Mouse (Mus musculus): Measurements from ENCODE around the gene Wdr20. TPM values are rescaled to one million over a fixed set of nuclear protein-coding genes. Genes with fewer than 3 reads are reported as not detected.

Gene Wdr20
- polyA plus RNA-seq, 1 experiment from 2014 or later = 12.8 TPM

- ATAC-seq (ENCODE audit: low FRiP score, low TSS enrichment) (no peak), DNase-seq (ENCODE audit: low spot score) (no peak)
- H3K27me3 ChIP-seq (ENCODE audit: control insufficient read depth, insufficient read depth, low read length) = no peaks in the 10 kb centered on the region
- 68% methylated on average over 2 of the region's 2 CpGs for WGBS
- no peak overlapping the region for H3K4me2 ChIP-seq (replicated peaks; ENCODE audit: low read depth)
- H3K9me3 ChIP-seq (ENCODE audit: control insufficient read depth, low read length) = no peaks in the 10 kb centered on the region
- no peaks in the 10 kb centered on the region for H3K4me1 ChIP-seq (replicated peaks; ENCODE audit: control insufficient read depth, insufficient read depth)
- H3K4me3 ChIP-seq (ENCODE audit: low read depth, low read length) = no peak overlapping the region
- no peaks in the 10 kb centered on the region for H3K36me3 ChIP-seq (ENCODE audit: control insufficient read depth, insufficient read depth, low read length)
- no peak overlapping the region for H3K9ac ChIP-seq (ENCODE audit: low read length)
- H3K27ac ChIP-seq (replicated peaks) = no peak overlapping the region
- no peak for TF ChIP-seq EP300 (optimal IDR thresholded peaks at IDR 0.05)
These were observed 79.1 kb downstream of the Wdr20 start for GRCm38 (mm10) chr12:110816833-110817232.

DNA sequence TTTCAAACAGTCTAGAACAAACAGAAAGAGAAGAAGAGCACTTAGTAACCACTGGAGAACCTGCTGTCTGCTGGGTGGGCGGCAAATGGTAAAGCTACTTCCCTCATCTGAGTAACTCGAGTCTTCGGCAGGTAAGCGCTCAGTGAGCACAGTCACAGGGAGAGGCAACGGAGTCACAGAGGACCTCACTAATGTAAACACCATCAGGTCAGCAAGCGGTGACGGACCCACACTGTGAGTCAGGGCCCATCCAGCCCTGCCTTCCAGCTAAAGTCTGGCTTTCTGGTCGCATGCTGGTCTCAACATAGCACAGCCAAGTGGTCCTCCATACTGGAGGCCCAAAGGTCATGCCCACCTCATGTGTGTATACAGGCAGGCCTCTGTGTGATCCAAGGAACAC lies 81.6 kb downstream of the Wdr20 start:
- Histone ChIP-seq H3K4me2 (replicated peaks; ENCODE audit: low read depth) (no peak overlapping the region), H3K9ac (ENCODE audit: low read length) (no peak overlapping the region), H3K27me3 (ENCODE audit: control insufficient read depth, insufficient read depth, low read length) (no peaks in the 10 kb centered on the region), H3K4me3 (ENCODE audit: low read depth, low read length) (no peak overlapping the region), H3K36me3 (ENCODE audit: control insufficient read depth, insufficient read depth, low read length) (no peaks in the 10 kb centered on the region), H3K9me3 (ENCODE audit: control insufficient read depth, low read length) (no peaks in the 10 kb centered on the region), H3K4me1 (replicated peaks; ENCODE audit: control insufficient read depth, insufficient read depth) (no peaks in the 10 kb centered on the region), H3K27ac (replicated peaks) (no peak overlapping the region)
- DNase-seq (ENCODE audit: low spot score) = peak; percentile 39
- 48% methylated on average over 8 of the region's 8 CpGs for WGBS
- peak; percentile 64; the same call in 1 of the 2 replicates for ATAC-seq (ENCODE audit: low FRiP score, low TSS enrichment)
- TF ChIP-seq CTCF (IDR thresholded peaks at IDR 0.05; ENCODE audit: low read depth) (no peak), EP300 (optimal IDR thresholded peaks at IDR 0.05) (no peak)

- no peak overlapping the region for H3K4me3 ChIP-seq (ENCODE audit: low read depth, low read length)
- ATAC-seq (ENCODE audit: low FRiP score, low TSS enrichment) (no peak), DNase-seq (ENCODE audit: low spot score) (no peak)
- no peak overlapping the region for H3K4me2 ChIP-seq (replicated peaks; ENCODE audit: low read depth)
- no peaks in the 10 kb centered on the region for H3K9me3 ChIP-seq (ENCODE audit: control insufficient read depth, low read length)
- 72% methylated on average over 2 of the region's 2 CpGs for WGBS
- no peak overlapping the region for H3K9ac ChIP-seq (ENCODE audit: low read length)
- no peak overlapping the region for H3K27ac ChIP-seq (replicated peaks)
- H3K36me3 ChIP-seq (ENCODE audit: control insufficient read depth, insufficient read depth, low read length) = no peaks in the 10 kb centered on the region
- no peaks in the 10 kb centered on the region for H3K4me1 ChIP-seq (replicated peaks; ENCODE audit: control insufficient read depth, insufficient read depth)
- no peak for TF ChIP-seq EP300 (optimal IDR thresholded peaks at IDR 0.05)
- no peak for TF ChIP-seq CTCF (IDR thresholded peaks at IDR 0.05; ENCODE audit: low read depth)
- no peaks in the 10 kb centered on the region for H3K27me3 ChIP-seq (ENCODE audit: control insufficient read depth, insufficient read depth, low read length)
These were observed 84.0 kb downstream of the Wdr20 start for GRCm38 (mm10) chr12:110821787-110822186.

- Histone ChIP-seq H3K9ac (ENCODE audit: low read length) (no peak overlapping the region), H3K4me2 (replicated peaks; ENCODE audit: low read depth) (no peak overlapping the region), H3K27ac (replicated peaks) (no peak overlapping the region), H3K27me3 (ENCODE audit: control insufficient read depth, insufficient read depth, low read length) (no peaks in the 10 kb centered on the region), H3K4me3 (ENCODE audit: low read depth, low read length) (no peak overlapping the region), H3K36me3 (ENCODE audit: control insufficient read depth, insufficient read depth, low read length) (no peaks in the 10 kb centered on the region), H3K4me1 (replicated peaks; ENCODE audit: control insufficient read depth, insufficient read depth) (no peaks in the 10 kb centered on the region), H3K9me3 (ENCODE audit: control insufficient read depth, low read length) (no peaks in the 10 kb centered on the region)
- WGBS = 86% methylated on average over 7 of the region's 7 CpGs
- ATAC-seq (ENCODE audit: low FRiP score, low TSS enrichment) (no peak), DNase-seq (ENCODE audit: low spot score) (no peak)
- TF ChIP-seq CTCF (IDR thresholded peaks at IDR 0.05; ENCODE audit: low read depth) (no peak), EP300 (optimal IDR thresholded peaks at IDR 0.05) (no peak)
These were observed 84.6 kb downstream of the Wdr20 start for GRCm38 (mm10) chr12:110822366-110822765.

DNA sequence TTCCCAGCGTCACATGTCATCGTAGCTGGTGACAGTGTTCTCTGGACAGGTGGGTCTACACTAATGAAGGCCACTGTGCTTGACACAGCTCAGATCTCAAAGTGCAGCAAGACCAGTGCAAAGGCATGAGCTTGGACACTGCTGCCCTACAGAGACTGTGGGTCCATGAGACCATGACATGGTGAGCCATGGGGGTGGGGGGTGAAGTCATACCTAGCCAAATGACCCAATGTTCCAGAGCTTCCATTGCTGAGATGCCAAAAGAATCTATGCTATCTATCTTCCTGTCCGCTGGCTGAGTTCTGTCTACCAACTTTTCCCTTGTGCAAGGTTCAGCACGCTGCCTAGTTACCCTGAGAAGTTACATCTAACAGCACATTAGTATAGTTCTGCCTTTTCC lies 91.2 kb downstream of the Wdr20 start:
- no peak for ATAC-seq (ENCODE audit: low FRiP score, low TSS enrichment)
- H3K36me3 ChIP-seq (ENCODE audit: control insufficient read depth, insufficient read depth, low read length) = no peaks in the 10 kb centered on the region
- no peak for TF ChIP-seq CTCF (IDR thresholded peaks at IDR 0.05; ENCODE audit: low read depth)
- no peak for TF ChIP-seq EP300 (optimal IDR thresholded peaks at IDR 0.05)
- H3K27me3 ChIP-seq (ENCODE audit: control insufficient read depth, insufficient read depth, low read length) = no peaks in the 10 kb centered on the region
- H3K4me3 ChIP-seq (ENCODE audit: low read depth, low read length) = no peak overlapping the region
- DNase-seq (ENCODE audit: low spot score) = no peak
- WGBS = 90% methylated on average over 4 of the region's 4 CpGs
- no peaks in the 10 kb centered on the region for H3K9me3 ChIP-seq (ENCODE audit: control insufficient read depth, low read length)
- H3K9ac ChIP-seq (ENCODE audit: low read length) = no peak overlapping the region
- H3K4me1 ChIP-seq (replicated peaks; ENCODE audit: control insufficient read depth, insufficient read depth) = no peaks in the 10 kb centered on the region
- no peak overlapping the region for H3K4me2 ChIP-seq (replicated peaks; ENCODE audit: low read depth)
- no peak overlapping the region for H3K27ac ChIP-seq (replicated peaks)

GRCm38 (mm10) chr12:110830293-110831024 lies 92.7 kb downstream of the Wdr20 start:
- no peak for ATAC-seq (ENCODE audit: low FRiP score, low TSS enrichment)
- DNase-seq (ENCODE audit: low spot score) = no peak
- TF ChIP-seq CTCF (IDR thresholded peaks at IDR 0.05; ENCODE audit: low read depth) (no peak), EP300 (optimal IDR thresholded peaks at IDR 0.05) (no peak)
- Histone ChIP-seq H3K4me3 (ENCODE audit: low read depth, low read length) (no peak overlapping the region), H3K27ac (replicated peaks) (no peak overlapping the region), H3K9me3 (ENCODE audit: control insufficient read depth, low read length) (no peaks in the 10 kb centered on the region), H3K36me3 (ENCODE audit: control insufficient read depth, insufficient read depth, low read length) (no peaks in the 10 kb centered on the region), H3K9ac (ENCODE audit: low read length) (no peak overlapping the region), H3K4me1 (replicated peaks; ENCODE audit: control insufficient read depth, insufficient read depth) (no peaks in the 10 kb centered on the region), H3K27me3 (ENCODE audit: control insufficient read depth, insufficient read depth, low read length) (no peaks in the 10 kb centered on the region), H3K4me2 (replicated peaks; ENCODE audit: low read depth) (no peak overlapping the region)
- 80% methylated on average over 9 of the region's 11 CpGs for WGBS
